Mouse (Mus musculus) spleen, postnatal 10 days (tissue): Measurements from ENCODE around the gene Lamtor3.
"Not testable (repeated sequence)": the region's sequence is repeated elsewhere in the genome, so short reads cannot be mapped to it uniquely, and the experiment has no call there.

Source experiments
- DNase-seq, 2 experiments: peaks; one replicate each; pipeline ENCODE4 v3.0.0; 2021 to 2022; ENCODE audit warnings: low spot score in 2 of 2

The Lamtor3 gene

GRCm38 (mm10) chr3:137918172-137918931 lies at the start of gene Lamtor3:
Gene Lamtor3, plus strand, starts transcription at chr3:137918506.
- peak; percentile 84 to 91 for DNase-seq

- no peak for DNase-seq
These were observed 48.9 kb upstream of the Lamtor3 start for GRCm38 (mm10) chr3:137869395-137869794.

- no peak for DNase-seq
These were observed 39.0 kb upstream of the Lamtor3 start for GRCm38 (mm10) chr3:137879313-137879712.

GRCm38 (mm10) chr3:137880109-137880748 lies 38.1 kb upstream of the Lamtor3 start:
- DNase-seq: no peak

GRCm38 (mm10) chr3:137881093-137881492 lies 37.2 kb upstream of the Lamtor3 start:
- DNase-seq: no peak

GRCm38 (mm10) chr3:137887961-137888360 lies 30.3 kb upstream of the Lamtor3 start:
- no peak for DNase-seq

- DNase-seq: no peak
These were observed 27.2 kb upstream of the Lamtor3 start for GRCm38 (mm10) chr3:137891089-137891488.

GRCm38 (mm10) chr3:137892118-137892517 lies 26.2 kb upstream of the Lamtor3 start:
- DNase-seq: no peak

GRCm38 (mm10) chr3:137893789-137894188 lies 24.5 kb upstream of the Lamtor3 start:
- DNase-seq: no peak

GRCm38 (mm10) chr3:137895196-137895595 lies 23.1 kb upstream of the Lamtor3 start:
- DNase-seq: peak in 1 of 2 experiments; percentile 37

GRCm38 (mm10) chr3:137896386-137896785 lies 21.9 kb upstream of the Lamtor3 start:
- DNase-seq: no peak

- DNase-seq: no peak
These were observed 21.4 kb upstream of the Lamtor3 start for GRCm38 (mm10) chr3:137896867-137897266.

- no peak for DNase-seq
These were observed 20.6 kb upstream of the Lamtor3 start for GRCm38 (mm10) chr3:137897685-137898084.

GRCm38 (mm10) chr3:137900149-137900548 lies 18.2 kb upstream of the Lamtor3 start:
- no peak for DNase-seq

GRCm38 (mm10) chr3:137913093-137913492 lies 5.2 kb upstream of the Lamtor3 start:
- DNase-seq: no peak

- DNase-seq: not testable (repeated sequence)
These were observed 3.7 kb upstream of the Lamtor3 start for GRCm38 (mm10) chr3:137914567-137914966.

GRCm38 (mm10) chr3:137917694-137918171 lies 573 bp upstream of the Lamtor3 start:
- DNase-seq: no peak

GRCm38 (mm10) chr3:137918932-137919311 lies 616 bp downstream of the Lamtor3 start:
- DNase-seq: no peak

GRCm38 (mm10) chr3:137919398-137919797 lies 1.1 kb downstream of the Lamtor3 start:
- no peak for DNase-seq

GRCm38 (mm10) chr3:137920594-137920993 lies 2.3 kb downstream of the Lamtor3 start:
- DNase-seq: no peak

- DNase-seq: no peak
These were observed 8.7 kb downstream of the Lamtor3 start for GRCm38 (mm10) chr3:137927010-137927409.

- no peak for DNase-seq
These were observed 11.6 kb downstream of the Lamtor3 start for GRCm38 (mm10) chr3:137929940-137930339.

GRCm38 (mm10) chr3:137932748-137933147 lies 14.4 kb downstream of the Lamtor3 start:
- DNase-seq: no peak
